Mouse (Mus musculus) olfactory bulb, adult 2 months (tissue): ENCODE results near the gene Ppp4r3a.

Source experiments
- CTCF ChIP-seq: fragments of 200-500 bp; IDR thresholded peaks from 2 replicates; pipeline ENCODE4 v1.5.1; 2012; ENCODE audit warnings: low read depth, mild to moderate bottlenecking, low read length, moderate library complexity; ENCODE audit not compliant: insufficient read depth
- POLR2A ChIP-seq: fragments of 200-500 bp; IDR thresholded peaks from 2 replicates; pipeline ENCODE4 v1.6.1; 2012; ENCODE audit warnings: mild to moderate bottlenecking, low read depth, low read length, moderate library complexity; ENCODE audit not compliant: insufficient read depth

GRCm38 (mm10) chr12:100995607-100996377 lies 87.7 kb downstream of the Ppp4r3a start:
- TF ChIP-seq POLR2A, result no peak
- no peak for TF ChIP-seq CTCF
